Mouse (Mus musculus) sigmoid colon, adult 10 weeks (tissue): ENCODE data around the gene Slc7a6. TPM values are rescaled to one million over a fixed set of nuclear protein-coding genes. Genes with fewer than 3 reads are reported as not detected.

Experiments used
- polyA plus RNA-seq: library from polyadenylated mRNA; stranded (reverse); fragments of 350-450 nt; fragmentation: Illumina TruSeq; extraction: RNeasy Lipid Tissue Mini Kit (QIAGEN cat#74804); gene quantifications from one replicate; pipeline ENCODE4 v1.2.3, GENCODE M21; 2014; ENCODE audit warnings: low read depth, low replicate concordance

The Slc7a6 gene
- 9.0 TPM for polyA plus RNA-seq

GRCm38 (mm10) chr8:106168356-106169016 lies at the start of gene Slc7a6:
Slc7a6 (plus strand) TSS chr8:106168857.

GRCm38 (mm10) chr8:106136156-106137130 lies 32.2 kb upstream of the Slc7a6 start, which contains the start of gene Esrp2:
Esrp2 (minus strand) TSS chr8:106136974.

DNA sequence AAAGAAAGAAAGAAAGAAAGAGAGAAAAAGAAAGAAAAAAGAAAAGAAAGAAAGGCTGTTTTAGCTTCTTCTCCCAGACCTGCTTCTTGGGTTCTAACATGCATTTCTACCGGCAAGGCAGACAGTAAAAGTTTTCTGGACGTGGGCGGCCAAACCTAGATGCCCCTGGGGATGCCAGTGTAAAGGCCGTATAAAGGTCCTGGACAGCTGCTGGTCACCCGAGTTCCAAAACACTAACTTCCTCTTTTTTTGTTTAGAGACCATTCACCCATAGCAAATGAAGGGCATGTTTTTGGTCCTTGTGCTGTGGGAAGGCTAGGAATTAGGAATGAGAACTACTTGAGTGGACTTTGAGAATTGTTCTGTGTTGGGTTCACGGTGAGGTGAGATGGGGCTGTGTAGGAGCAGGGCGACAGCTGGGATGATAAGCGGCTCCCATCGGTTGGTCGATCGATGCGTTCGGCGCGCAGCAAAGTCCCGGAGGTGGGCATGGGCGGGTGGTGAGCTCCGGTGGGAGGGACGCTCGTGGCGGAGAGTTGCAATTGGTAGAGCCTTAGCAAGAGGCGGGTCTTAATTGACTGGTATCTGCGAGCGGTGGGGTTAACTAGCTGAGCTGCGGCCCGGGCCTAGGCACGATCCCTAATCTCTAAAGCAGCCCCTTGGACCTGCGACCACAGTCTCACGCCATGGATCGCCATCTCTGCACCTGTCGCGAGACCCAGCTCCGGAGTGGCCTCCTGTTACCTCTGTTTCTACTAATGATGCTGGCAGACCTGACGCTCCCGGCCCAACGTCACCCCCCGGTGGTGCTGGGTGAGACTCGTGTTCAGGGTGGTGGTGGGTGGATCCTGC lies 18.6 kb upstream of the Slc7a6 start, which contains the start of gene Pla2g15:
Gene Pla2g15, plus strand, starts transcription at position 599 of the 852 bp plus-strand sequence.

DNA sequence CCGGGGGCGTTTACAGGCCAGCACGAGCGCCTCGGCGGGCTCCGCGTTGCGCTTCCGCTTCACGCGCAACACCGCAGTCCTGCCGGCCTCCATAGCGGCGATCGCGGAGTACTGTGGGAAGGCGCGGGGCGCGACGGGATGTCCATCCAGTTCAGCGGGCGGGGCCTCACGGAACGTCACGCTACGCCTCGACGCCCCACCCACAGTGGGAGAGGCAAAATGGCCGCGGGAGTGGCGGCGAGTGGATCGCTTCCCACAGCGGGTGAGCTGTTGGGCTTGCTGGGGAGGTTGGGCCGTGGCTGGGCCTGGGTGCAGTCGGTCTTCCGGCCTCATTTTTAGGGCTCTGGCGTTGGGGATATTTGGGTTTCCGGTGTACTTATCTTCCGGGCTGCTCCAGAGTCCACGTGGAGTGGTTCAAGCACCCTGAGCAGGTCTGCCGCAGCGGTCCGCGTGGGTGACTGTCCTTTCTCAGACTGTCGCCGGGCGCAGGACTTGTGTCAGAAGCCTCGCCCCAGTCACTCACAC lies 42.2 kb downstream of the Slc7a6 start, which contains the start of the genes Slc7a6os and Prmt7:
Gene Slc7a6os, minus strand, starts transcription at position 115 of the 525 bp plus-strand sequence.
Gene Prmt7, plus strand, starts transcription at position 116 of the 525 bp plus-strand sequence.

Other genes starting within 250 kb of the Slc7a6 start
- gene Ctrl, start 235.0 kb upstream of the Slc7a6 start, polyA plus RNA-seq: 1.5 TPM
- gene Psmb10, start 230.4 kb upstream of the Slc7a6 start, polyA plus RNA-seq: 1.7 TPM
- gene Lcat, start 225.5 kb upstream of the Slc7a6 start, polyA plus RNA-seq: not detected
- 1.7 TPM for gene Slc12a4, start 202.8 kb upstream of the Slc7a6 start, polyA plus RNA-seq
- not detected for gene Dpep3, start 189.4 kb upstream of the Slc7a6 start, polyA plus RNA-seq
- 1.1 TPM for gene Dus2, start 177.5 kb upstream of the Slc7a6 start, polyA plus RNA-seq
- not detected for gene Dpep2nb, start 162.9 kb upstream of the Slc7a6 start, polyA plus RNA-seq
- gene Ddx28, start 157.0 kb upstream of the Slc7a6 start, polyA plus RNA-seq: 1.5 TPM
- 87.4 TPM for gene Nfatc3, start 110.0 kb upstream of the Slc7a6 start, polyA plus RNA-seq
- gene Esrp2, start 31.9 kb upstream of the Slc7a6 start, polyA plus RNA-seq: 15.3 TPM
- 2.3 TPM for gene Pla2g15, start 18.5 kb upstream of the Slc7a6 start, polyA plus RNA-seq
- gene Slc7a6os, start 42.1 kb downstream of the Slc7a6 start, polyA plus RNA-seq: 37.0 TPM
- gene Prmt7, start 42.1 kb downstream of the Slc7a6 start, polyA plus RNA-seq: 2.7 TPM
- 16.4 TPM for gene Smpd3, start 169.1 kb downstream of the Slc7a6 start, polyA plus RNA-seq
- gene Zfp90, start 246.5 kb downstream of the Slc7a6 start, polyA plus RNA-seq: 6.9 TPM